Mouse (Mus musculus) adrenal gland, postnatal 36 days (tissue): Measurements from ENCODE around the gene Ephb1. TPM values are rescaled to one million over a fixed set of nuclear protein-coding genes. Genes with fewer than 3 reads are reported as not detected.

ENCODE experiments used
- DNase-seq, 2 experiments: peaks; one replicate each; pipeline ENCODE4 v3.0.0; 2021; ENCODE audit warnings: mixed read lengths in 1 of 2
- total RNA-seq, 2 experiments: library from RNA; stranded (reverse); gene quantifications; 2 replicates each; pipeline ENCODE4 v1.2.3; 2021

Gene Ephb1
- total RNA-seq, 2 experiments from 2014 or later: 2.1 to 3.2 TPM

DNA sequence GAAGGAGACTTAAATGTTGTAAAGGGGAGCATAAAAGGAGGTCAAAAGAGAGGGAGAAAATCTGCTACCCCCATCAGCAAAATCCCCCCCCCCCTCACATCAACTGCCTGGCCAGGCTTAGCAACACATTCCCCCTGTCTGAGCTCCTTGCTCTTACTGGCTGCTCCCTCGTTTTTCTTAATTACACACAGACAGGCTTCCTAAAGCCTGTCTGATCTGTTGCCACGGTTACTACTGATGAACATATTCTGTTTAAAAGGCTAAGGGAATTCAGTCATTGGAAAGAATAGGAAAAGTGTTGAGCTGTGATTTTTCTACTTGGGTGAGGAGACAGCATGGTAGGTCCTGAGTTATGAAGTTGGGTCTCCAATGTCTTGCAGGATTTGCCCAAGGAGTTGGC, 308.6 kb downstream of the Ephb1 start:
- DNase-seq: no peak

DNA sequence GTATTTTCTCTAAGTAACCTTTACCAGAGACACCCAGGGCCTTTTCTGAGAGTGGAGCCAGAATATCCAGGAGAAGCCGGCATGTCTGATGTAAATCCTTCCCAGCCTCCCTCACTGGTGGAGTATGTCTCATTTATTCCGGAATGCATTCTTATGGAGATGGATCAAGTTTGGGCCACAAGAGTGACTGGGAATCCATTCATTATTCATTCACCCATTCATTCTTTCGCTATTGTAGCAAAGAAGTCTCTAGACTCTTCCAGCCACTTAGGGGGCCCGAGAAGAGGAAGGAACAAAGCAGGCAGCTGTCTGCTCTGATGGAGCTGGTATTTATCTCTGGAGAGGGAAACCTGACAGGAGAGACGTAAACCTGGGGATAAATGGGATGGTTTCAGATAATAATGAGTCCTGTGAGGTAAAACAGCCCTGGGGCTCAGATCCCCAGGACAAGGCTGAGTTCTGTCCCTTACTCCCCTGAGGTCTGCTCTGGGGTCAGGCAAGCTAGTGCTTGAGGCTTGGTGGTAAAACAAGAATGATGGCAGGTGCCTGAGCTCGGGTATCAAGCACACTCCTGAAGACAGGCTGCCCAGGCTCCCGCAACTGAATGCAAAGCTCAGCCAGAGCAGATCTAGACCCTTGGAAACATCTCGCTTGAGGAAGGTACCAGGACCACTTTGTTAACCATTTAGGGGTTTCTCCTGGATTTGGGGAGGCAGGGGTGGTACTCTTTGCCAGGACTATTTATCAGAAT, 309.2 kb downstream of the Ephb1 start:
- no peak for DNase-seq

DNA sequence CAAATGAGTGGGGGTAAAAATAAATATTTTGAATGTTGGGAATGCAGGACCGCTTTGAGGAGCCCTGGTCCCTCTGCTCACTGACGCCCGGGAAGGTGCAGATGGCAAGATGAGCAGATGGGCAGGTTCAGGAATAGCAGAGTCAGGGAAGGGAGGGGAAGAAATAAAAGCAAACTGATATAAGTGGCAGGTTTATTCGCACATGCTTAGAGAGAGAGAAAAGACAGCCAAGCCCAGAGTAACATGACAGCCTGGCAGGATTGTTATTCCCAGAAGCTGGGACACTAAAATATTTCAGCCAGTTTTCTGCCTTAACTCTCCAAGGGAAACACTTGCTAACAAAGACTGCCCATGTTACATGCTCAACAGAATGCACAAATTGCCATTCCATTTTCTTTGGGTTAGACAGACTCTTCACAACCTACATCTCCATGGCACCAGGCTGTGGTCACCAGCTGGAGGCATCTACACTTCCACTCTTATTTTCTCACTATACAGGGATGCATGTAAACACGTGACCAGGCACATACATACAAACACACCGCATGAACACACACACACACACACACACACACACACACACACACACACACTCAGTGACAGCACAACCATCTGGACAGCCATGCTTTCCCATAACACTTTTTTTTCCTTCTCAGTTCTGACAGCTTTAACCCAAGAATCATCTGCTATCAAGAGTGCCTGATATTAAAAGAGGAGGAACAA, 315.3 kb downstream of the Ephb1 start:
- DNase-seq: no peak

GRCm38 (mm10) chr9:102036132-102036531, 318.4 kb downstream of the Ephb1 start:
- DNase-seq: no peak

GRCm38 (mm10) chr9:102033231-102033630, 321.3 kb downstream of the Ephb1 start:
- DNase-seq: no peak

GRCm38 (mm10) chr9:102032376-102032775, 322.1 kb downstream of the Ephb1 start:
- no peak for DNase-seq

DNA sequence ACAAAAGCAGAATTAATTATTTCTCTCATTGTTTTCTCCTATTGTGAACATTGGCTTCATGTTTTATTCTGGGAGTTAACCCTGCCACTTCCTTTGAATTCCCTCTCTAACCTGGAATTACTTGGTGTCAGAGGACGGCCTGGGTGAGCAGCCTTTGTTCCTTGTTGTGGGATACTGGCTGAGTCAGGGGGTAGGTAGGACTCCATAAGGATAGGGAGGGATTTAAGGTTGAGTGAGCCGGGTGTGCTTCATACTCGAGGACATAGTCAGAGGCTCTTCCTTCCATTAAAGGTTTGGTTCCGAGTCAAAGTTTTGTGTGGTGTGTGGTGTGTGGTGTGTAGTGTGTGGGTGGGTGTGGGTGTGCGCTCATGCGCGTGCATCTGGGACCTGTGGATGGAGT, 324.8 kb downstream of the Ephb1 start:
- no peak for DNase-seq

GRCm38 (mm10) chr9:102026136-102026535, 328.4 kb downstream of the Ephb1 start:
- no peak for DNase-seq

DNA sequence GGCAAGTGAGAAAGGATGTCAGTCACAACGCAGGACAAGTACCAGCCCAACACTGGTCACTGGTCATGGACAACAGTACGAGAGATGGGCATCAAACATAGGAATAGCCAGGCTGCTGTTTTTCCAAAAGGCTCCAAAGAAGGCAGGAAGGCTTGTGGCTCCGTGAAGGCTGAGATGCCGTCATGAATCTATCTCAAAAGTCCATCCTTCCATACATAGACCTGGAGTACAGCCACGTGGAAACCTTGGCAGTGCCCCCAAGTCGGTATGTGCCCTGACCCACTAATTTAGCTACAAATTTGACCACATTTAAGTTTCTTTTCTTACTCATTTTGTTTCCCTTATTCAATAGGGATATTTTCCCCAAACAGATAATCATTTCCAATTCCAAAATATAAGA, 329.4 kb downstream of the Ephb1 start:
- DNase-seq: no peak

- DNase-seq: no peak
These were observed 339.0 kb downstream of the Ephb1 start for GRCm38 (mm10) chr9:102015516-102015915.

DNA sequence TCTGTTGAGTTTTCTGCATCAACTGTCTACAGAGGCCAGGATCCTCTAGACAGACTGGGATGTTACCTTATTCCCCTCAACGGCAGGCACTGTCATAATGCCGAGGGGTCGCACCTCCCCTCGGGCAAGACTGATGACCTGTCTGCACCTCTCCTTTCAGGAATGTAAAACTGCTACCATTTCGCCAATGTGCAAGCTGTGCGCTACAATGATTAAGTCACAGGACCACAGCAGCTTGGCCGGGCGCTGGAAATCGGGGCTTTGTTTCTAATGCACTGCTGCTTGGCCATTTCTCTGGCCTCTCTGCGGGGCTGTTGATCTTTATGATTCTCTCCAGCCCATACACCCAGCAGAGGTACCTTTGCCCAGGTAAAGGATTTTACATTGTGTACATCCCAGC, 346.8 kb downstream of the Ephb1 start:
- no peak for DNase-seq

DNA sequence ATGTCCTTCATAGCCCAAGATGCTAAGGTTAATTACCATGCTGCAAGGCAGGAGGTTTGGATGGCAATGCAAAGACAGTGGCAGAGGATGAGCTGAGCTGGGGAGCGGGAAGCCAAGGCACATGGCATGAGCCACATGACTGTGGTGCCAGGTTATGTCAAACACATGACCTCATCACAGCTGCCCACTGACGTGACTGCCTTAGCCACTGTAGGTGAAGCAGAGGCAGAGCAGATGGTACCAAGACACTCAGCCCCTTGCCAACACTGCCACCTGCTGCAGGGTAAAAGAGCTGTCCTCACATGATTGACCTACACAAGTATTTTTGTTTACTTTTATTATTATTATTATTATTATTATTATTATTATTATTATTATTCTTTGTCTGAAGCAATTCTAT, 348.0 kb downstream of the Ephb1 start:
- DNase-seq: peak; percentile 40 to 49

DNA sequence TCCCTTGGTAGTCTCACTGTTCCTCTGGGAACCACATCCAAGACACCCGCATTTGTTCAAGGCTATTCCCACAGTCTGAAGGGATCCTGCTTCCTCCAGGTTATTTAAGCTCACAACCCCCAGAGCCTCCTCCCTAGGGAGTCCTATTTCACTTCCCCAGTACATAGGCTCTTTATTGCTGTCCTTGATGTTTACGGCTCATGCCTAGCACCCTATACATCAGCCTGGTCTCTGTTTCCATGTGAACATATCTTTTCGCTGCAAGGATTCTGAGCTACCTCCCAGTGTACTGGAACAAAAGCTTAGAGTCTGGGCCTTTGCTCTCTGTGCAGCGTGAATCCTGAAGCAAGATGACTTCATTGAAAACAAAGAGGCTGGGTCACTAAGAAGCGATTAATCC, 351.6 kb downstream of the Ephb1 start:
- DNase-seq: no peak

- DNase-seq: no peak
These were observed 352.3 kb downstream of the Ephb1 start for GRCm38 (mm10) chr9:102002186-102002585.

- DNase-seq: no peak
These were observed 352.8 kb downstream of the Ephb1 start for GRCm38 (mm10) chr9:102001633-102002165.

DNA sequence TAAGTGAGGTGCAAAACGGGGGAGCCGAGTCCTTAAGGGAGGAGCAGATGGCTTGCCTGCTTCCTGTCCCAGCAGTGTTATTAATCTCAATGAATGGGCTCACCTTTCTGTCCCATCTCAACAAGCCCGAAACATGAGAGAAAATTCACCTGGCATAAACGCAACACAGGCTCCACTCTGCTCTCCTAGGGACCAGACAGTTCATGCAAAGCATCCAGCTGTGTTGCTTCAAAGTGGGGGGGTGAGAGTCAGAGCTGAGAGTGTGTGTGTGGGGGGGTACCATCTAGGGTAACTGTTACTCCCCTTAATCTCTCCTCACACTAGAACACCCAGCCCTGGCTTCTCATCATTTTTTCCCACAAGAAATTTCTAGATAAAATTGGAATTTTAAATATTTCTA, 354.8 kb downstream of the Ephb1 start:
- DNase-seq: no peak

- no peak for DNase-seq
These were observed 357.6 kb downstream of the Ephb1 start for GRCm38 (mm10) chr9:101996771-101997500.

DNA sequence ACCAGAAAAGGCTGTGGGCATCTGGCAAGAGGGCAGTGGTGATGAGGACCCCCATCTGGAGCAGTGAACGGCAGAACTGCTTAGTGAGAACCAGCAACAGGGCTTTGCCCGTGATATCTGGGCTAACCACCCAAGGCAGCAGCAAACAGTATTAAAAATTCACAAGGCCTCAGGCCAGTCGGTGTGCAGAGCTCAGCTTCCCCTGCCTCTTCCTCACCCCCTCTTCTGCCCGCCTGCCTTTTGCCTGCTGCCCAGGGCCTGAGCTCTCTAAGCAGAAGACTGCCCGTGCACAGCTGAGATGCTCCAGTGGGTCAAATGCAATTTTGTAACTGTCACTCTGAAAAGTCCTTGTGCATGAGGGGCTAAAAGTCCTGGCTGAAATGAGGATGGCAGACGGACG, 358.3 kb downstream of the Ephb1 start:
- no peak for DNase-seq

DNA sequence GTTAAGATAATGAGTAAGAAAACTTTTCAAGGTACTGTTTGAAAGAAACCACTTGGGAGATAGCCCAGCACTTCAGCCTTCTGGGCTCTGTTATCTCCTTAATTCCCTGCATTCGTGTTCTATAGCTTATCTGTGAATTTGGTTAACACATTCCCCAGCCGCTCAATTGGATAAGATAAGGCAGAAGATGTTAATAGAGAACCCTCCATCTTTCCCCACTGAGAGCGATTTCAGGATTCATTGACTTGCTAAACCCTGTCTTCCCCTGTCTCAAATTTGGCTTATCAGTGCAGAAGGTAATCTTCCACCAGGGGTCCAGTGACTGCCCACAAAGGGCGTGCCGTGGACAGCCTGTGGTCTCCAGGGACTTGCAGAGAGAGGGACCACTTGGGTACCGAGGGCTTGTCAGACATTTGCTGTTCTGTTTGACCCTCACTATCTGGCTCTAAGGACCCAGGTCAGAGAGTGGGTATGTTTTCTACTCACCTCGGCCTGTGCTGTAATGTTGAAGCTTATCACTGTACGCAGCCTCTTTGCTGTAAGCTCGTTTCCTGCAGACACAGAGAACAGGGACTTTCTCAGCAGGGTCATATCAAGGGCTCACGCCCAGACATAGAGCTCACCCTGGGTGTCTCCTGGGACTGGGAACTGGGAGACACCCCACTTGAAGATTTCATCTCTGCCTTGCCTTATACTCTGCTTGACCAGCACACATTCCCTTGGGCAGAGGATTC, 358.9 kb downstream of the Ephb1 start:
- no peak for DNase-seq

GRCm38 (mm10) chr9:101994086-101994485, 360.4 kb downstream of the Ephb1 start:
- no peak for DNase-seq

DNA sequence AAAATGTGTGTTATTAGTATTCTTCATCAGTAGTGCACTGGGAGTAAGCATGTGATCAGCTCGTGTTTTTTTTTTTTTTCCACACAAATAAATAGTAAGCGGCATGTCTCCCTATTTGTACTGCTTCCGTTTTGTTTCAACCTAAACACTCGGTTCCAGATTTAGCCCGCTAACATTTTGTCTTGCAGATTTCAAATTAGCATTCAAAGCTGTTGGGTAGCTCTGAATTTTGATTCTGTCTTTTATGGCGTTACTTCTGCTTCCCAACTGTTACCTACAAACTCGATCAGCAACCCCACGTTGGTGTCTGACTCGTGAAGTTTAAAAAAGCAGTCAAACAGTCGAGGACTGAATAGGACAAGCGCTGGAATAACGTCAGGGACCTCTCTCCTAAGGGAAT, 363.7 kb downstream of the Ephb1 start:
- DNase-seq: no peak

- no peak for DNase-seq
These were observed 364.5 kb downstream of the Ephb1 start for GRCm38 (mm10) chr9:101990032-101990431.
